Mouse (Mus musculus) hematopoietic stem cell, adult 5-6 weeks (primary cell): Measurements from ENCODE around the gene 1190005I06Rik. TPM values are rescaled to one million over a fixed set of nuclear protein-coding genes. Genes with fewer than 3 reads are reported as not detected.

Source experiments
- ATAC-seq, 2 experiments: fragments of 125-278 bp in 1 of 2; replicated peaks in 1 of 2; 2 replicates each; pipeline ENCODE4 v1.8.0; 2016 to 2017; ENCODE audit warnings: inconsistent platforms in 2 of 2, mild to moderate bottlenecking in 2 of 2, moderate number of reproducible peaks in 2 of 2, low read depth in 1 of 2, moderate TSS enrichment in 1 of 2; ENCODE audit not compliant: low FRiP score in 2 of 2, poor library complexity in 2 of 2, severe bottlenecking in 2 of 2, insufficient read depth in 1 of 2, low TSS enrichment in 1 of 2
- total RNA-seq: library from RNA; stranded (forward); fragments of 172-1452, 232-1000 nt; gene quantifications from 2 replicates; pipeline ENCODE4 v1.2.3, GENCODE M21; 2017

The 1190005I06Rik gene
- total RNA-seq, 1 experiment from 2014 or later, result not detected

DNA sequence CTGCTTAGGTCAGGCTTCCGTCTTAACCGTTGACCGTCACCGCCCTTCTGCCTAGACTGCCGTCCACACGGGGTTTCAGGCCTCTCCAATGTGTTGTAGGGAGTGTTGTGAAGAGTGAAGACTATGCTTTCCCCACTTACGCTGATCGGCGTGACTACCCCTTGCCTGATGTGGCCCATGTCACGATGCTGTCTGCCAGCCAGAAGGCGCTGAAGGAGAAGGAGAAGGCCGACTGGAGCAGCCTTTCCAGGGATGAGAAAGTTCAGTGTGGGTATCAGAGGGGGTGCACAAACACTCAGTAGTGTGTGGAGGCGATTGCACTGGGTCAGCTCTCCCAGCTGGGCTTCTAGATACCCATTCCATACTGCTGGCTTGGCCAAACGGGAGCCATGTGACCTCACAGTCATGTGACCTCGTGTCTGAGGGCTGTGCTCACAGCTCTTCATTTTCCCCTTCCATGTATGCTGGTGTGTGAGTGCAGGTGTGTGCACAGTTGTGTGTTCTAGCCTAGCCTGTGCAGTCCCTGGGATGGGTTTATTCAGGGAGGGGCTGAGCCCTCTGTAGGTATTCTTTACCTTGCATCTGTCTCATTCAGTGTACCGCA is 25.3 kb upstream of the 1190005I06Rik start:
- no peak for ATAC-seq

DNA sequence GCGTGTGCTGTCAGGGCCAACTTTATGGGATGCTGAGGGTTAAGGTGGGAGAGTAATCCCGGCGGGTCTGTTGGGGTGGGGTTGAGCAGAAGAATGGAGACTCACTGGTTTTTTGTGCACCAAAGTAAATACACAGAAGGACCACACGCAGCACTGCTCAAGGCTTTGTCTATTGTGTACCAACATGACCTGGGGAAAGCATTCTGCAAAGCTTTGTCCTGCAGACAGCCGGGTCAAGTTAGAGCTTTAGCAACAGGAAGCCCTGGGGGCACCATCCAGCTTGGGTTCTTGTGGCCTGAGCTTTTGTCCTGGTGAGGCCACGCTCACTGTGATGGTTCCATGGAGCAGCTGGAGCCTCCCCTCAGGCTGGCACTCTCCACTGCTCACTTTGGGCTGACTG is 24.3 kb upstream of the 1190005I06Rik start:
- no peak for ATAC-seq

DNA sequence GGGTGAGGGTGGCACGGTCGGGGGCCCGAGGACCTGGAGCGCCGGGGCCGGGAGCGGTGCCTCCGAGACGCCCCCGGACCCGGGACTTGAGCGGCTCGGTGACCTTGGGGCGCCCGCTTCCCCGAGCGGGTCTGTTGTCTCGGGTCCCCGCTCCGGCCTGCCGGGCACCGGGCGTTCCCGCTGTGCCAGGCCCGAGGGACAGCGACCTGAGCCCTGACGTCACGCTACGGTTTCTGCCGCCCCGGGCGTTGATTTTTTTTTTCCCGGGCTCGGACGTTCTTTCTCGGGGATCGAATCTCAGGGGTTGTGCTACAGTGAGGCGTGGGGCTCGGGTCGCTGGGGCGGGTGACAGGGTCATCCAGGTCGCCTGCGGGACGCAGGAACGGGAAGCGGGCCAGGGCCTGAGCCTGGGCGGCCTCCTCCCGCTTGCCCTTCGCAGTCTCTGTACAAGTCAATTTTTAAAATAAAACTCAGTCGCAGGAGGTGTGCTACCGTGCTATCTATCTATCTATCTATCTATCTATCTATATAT is 21.0 kb upstream of the 1190005I06Rik start, which contains the start of gene Emc8:
Emc8 (minus strand) TSS at position 200 of the 532 bp plus-strand sequence.
- no peak for ATAC-seq

DNA sequence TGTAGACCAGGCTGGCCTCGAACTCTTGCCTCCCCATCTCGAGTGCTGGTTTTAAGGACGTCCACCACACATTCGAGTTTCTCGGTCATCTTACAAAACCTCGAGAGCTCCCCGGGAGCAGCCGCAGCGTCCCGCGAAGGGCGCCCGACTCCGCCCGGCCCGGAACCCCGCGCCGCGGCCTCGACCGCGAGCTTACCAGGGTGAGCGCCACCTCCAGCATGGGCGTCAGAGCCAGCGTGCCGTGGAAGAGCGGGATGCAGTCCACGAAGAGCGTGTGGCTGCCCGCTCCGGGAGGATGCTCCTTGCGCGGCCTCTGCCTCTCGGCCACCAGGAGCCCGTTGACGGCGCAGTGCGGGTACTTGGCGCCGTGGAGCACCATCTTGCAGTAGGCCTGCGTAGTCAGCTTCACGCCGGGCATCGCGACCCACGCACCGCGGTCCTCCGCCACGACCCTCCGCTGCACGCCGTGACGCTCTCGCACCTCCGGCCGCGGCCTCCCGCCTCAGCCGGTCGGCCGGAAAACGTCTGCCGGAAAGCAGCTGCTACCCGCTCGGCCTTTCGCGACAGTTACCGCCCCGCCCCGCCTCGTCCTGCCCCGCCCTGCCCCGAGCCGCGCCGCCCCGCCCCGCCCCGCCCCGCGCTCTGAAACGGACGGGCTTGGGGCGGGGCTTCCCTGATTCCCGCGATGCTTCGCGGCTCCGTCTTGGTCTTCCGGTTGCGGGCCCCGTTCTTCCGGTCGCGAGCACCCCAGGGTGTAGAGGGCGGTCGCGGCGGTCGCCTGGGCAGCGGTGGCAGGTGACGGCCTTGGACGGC is 20.3 kb upstream of the 1190005I06Rik start, which contains the start of the genes Gm27021 and Cox4i1:
Gm27021 (minus strand) TSS at position 519 of the 813 bp plus-strand sequence.
Cox4i1 (plus strand) TSS at position 662 of the 813 bp plus-strand sequence.
- ATAC-seq, result peak; percentile 78 to 87

DNA sequence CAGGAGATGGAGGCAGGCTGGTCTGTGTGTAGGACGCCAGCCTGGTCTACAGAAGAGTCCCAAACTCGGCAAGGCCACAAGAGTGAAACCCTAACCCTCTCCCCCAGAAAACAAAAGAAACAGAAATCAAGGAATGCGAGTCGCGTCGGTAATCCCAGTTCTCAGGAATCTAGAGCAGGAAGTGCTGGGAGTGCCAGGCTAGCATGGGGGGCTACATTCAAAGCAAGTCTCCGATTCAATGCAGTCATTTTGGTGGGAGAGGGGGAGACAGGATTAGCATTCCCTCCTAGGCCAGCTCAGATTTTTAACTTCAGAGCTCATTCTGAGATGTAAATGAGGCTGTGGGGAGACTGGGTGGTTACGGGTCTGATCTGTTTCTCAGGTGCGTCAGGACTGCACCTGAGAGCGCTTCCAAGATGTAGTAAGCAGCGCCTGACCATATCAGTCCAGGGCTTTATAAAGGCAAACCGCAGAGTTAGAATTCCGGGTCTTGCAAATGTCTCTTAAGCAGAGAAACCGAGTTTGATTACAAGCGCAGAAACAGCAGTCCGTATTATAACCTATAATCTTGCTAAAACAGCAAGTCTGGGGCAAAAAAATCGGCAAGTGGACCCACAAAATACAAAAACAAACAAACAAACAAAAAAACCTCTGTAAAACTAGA is 19.5 kb upstream of the 1190005I06Rik start:
- ATAC-seq, result no peak

DNA sequence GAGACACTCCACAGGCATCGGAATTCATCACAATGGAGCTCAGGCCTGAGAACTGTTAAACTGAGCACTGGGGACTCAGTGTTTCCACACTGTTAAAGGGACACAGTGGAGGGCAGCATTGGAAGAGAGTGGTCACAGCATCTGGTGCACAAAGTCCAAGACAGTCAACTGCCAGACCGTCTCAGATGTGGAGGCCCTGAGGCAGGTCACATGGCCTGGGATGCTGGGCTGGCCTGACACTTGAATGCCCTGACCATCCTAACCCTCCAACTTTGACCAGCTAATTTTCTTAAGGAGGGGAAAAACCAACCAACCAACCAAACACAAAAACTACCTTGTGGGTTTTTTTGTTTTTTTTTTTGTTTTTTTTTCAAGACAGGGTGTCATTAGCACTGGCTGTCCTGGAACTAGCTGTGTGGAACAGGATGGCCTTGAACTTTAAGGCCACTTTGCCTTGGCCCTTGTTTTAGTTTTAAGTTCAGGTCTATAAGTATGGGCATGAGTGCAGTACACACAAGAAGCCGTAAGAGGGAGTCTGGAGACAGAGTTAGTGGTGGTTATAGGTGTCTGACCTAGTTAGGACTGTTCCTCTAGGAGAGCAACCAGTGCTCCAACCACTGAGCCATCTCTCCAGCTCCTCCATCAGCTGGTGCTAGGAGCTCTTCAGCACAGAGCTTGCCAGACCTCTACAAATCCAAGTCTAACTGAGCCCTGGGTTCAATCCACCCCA is 18.5 kb upstream of the 1190005I06Rik start:
- no peak for ATAC-seq

DNA sequence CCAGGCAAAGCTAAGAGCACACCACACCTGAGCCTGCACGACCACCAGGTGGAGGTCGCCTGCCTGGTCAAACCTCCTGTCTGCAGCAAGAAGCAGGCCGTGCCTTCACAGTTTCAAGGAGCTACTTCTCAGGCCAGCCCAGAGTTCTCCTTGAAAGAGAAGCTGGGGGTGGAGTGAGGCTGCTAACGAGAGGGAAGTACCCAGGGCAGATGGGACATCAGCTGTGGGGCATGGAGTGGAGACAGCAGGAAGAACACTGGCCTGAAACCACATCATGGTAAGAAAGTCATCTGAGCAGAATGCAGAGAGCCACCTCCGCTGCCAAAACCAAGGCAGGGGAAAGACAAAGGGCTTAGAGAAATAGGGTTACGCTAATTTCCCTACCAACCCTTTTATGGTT is 17.1 kb upstream of the 1190005I06Rik start:
- peak; percentile 12 to 22; a peak in 1 of 4 replicates for ATAC-seq

DNA sequence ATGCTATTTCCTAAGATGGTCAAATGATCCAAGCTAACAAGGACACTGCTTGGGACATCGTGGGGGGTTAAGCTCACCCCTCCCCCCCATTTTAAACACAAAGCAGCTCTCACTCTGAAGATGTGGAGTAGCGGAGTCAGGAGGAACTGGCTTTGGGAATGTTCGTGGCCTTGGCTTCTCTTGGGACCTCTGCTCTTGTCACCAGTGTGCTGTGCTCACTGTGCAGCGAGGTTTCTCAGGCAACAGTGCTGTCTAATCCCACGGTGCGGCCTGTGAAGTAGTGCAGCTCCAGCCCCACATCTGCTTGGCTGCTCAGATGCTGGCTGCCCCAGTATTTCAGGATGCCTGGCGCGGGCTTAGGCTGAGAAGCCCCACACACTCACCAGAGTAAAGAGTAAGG is 10.0 kb upstream of the 1190005I06Rik start:
- no peak for ATAC-seq

DNA sequence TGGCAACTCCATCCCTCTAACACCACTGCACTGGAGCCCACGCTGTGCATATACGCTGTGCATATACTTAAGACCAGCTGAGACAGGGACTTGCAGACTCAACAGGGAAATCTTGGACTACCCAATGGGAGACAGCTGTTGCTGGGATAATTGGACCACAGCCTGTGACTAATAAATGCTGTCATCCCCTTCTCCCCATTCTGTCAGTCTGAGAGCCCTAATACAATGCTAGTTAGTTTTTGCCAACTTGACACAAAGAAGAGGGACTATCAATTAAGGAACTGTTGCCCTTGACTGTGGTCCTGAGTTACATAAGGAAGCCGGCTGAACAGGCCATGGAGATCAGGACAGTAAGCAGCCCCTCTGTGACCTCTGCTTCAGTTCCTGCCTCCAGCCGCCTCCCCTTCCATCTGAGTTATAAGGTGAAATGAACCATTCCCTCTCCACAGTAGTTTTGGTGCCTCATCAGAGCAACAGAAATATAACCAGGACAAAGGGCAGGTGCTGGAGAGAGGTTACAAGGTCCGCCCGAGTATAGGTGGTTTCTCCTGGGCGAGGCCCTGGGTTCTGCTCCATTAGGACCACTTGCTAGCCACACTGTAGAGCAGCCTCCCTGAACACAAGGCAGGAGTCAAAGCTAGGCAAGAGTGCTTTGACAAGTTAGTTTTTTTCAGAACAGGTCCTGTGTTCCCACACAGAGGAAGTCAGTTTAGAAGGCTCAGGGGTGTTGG is 9.1 kb upstream of the 1190005I06Rik start:
- no peak for ATAC-seq

DNA sequence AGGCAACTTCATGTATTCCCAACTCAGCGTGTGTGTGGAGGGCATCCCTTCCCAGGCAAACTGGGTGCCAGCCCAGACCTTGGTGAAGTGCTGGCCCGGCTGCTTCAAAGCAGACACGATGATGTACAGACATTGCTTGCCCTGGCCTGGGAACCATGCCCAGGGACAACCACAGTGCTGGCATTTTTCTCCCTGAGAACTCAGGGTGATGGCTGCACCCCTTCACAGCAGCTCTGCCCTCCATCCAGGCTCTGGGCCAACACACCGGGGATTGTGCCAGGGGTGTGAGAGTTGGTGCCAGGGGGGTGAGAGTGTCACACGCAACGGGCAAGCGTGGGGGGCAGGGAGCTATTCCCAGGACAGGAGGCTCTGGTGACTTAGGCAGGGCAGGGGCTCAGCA is 2.8 kb downstream of the 1190005I06Rik start:
- peak in 1 of 2 experiments; percentile 37; a peak in 1 of 4 replicates for ATAC-seq

DNA sequence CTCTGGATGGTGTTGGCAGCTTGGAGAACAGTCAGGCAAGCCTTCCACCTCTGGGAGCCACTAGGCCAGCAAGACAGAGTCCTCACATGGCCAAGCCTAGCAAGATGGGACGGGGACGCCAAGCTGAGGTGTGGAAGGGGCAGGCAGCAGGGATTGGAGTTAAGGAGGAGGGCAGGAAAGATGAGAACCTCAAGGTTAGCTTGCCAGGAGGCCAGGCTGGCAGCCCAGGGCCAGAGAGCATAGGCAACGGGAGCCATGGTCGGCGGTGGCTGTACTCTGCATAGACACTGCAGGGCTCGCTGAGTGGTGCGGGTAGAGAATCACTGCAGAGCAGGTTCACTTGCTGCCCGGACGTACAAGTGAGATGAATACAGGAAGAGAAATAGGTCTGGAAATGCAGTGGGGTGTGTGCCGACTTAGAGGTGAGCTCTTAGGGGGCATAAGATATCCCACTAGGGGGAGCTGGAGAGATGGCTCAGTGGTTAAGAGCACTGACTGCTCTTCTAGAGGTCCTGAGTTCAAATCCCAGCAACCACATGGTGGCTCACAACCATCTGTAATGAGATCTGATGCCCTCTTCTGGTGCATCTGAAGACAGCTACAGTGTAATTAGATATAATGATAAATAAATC is 5.3 kb downstream of the 1190005I06Rik start:
- ATAC-seq, result no peak

DNA sequence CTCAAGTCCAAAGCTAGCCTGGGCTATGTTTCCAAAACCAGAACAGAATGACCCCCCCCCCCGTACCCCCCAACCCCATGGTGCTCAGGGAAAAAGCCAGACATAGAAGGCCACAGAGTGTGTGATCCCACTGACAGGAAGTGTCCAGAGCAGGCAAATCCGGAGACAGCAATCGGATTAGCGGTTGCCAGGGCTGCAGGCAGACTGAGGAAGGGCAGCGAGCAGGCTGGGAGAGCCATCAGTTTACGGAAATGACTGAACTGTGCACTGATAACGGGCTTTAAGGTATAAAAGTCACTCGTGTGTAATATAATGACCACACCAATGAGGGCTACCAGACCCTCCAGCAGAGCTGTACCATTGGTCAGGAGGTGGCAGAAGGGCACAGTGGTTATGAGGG is 6.2 kb downstream of the 1190005I06Rik start:
- 0 out of 4 replicates have a peak, but pooled peaks of 1 of the 2 experiments have one; percentile 9 for ATAC-seq

DNA sequence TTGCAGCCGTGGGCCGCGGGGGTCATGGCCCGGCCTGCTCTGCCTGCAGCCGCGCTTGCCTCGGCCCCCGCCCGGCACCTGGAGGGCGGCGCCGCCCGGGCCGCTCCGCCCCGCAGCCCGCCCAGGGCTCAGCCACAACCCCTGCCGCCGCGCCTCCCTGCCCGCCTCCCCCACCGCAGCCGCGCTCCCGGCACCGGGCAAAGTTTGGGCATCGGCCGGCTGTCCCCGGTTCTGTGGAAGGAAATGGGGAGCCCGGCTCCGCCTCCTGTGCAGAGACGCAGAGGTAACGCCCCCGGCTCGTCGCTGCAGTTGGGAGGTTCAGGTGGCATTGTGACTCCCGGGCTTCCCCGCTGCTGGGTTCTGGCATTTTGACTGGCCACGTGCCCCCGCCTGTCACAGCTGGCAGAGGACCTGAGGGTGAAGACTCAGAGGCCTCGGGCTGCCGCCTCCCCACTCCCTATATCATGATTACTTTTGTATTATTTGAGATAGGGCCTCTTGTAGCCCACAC is 13.0 kb downstream of the 1190005I06Rik start:
- ATAC-seq, result peak; percentile 63 to 72

DNA sequence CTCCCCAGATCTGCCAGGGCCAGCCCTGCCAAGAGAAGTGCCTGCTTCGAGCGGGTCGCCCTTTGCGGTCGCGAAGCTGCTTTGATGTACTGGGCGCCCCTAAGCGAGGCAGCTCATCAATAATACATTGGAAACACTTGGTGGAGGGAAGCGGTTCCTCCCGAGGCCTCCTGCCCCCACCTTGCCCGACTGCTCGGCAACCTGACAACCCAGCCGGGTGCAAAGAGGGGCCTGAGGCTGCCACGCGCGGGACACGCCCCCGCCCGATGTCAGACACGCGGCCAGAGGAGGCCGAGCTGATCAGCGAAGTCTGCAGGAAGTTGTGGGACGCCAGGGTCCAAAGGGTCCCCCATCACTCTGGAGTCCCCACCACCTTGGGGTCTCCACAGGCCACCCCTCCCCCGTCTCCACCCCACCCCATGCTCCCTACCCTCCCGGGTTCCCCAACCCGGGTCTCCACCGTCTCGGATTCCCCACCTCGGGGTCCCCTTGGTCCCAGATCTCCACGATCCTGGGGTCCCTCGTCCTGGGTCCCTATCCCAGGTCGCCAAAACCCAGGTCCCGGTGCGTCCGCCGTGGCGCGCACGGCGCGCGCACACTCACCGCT is 13.7 kb downstream of the 1190005I06Rik start:
- peak; percentile 17 to 23; a peak in 2 of 4 replicates for ATAC-seq

DNA sequence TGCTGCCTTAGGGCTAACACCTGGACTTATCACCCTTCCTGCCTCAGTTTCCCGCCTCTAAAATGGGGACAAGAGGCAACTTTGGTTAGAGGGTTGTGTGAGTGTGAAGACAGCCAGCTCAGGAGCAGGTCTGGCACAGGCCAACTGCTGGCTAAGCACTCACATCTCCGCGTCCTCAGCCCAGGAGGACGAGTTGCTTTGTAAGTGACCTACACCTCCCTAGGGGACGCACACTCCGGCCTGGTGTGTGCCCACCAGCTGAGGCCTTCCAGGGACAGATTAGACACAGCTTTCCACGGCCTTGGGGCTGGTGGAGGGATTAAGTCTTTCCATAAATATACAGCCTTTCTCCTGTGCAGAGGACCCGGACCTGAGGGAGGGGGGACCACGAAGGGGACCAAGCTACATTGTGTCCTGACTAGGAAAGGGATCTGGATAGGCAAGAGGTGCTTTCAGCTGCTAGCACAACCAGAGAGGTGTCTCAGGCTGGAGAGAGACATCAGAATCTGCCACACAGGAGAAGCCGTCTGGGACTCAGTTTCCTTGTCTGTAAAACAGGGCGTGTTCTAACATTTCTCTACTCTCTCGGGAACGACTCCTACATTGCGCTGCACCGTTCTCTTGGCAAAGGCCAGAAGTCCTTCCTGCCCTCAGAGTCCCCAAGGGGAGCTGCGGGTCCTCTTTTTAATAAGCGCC is 14.3 kb downstream of the 1190005I06Rik start:
- no peak for ATAC-seq
